Mouse (Mus musculus) kidney, postnatal 10 days (tissue): Measurements from ENCODE around the gene Hacd2.
A peak's percentile ranks its signal among the peaks of the same experiment; 100 is the strongest.

ENCODE experiments used
- DNase-seq: peaks from one replicate; pipeline ENCODE4 v3.0.0; 2021; ENCODE audit warnings: mixed read lengths

The Hacd2 gene

DNA sequence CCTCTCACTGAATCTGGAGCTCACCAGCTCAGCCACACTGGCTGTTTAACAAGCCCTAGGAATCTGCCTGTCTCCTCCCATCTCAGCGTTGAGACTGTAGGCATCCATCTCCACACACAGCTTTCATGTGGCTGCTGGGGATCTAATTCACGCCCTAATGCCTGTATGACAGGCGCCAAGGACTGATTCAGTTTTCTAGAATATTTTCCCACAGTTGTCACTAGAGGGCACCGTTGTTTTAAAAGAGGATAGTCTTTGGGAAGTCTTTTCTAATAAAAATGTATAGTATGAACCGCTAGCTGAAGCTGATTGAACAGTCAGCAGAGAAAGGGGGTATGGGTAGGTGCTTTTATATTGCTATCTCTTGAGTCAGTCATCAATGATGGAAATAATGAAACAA lies 34.1 kb downstream of the Hacd2 start:
- DNase-seq, result no peak

GRCm38 (mm10) chr16:35056786-35057185 lies 34.6 kb downstream of the Hacd2 start:
- no peak for DNase-seq

GRCm38 (mm10) chr16:35061017-35061416 lies 38.8 kb downstream of the Hacd2 start:
- peak; percentile 51 for DNase-seq

GRCm38 (mm10) chr16:35065724-35066123 lies 43.5 kb downstream of the Hacd2 start:
- no peak for DNase-seq

DNA sequence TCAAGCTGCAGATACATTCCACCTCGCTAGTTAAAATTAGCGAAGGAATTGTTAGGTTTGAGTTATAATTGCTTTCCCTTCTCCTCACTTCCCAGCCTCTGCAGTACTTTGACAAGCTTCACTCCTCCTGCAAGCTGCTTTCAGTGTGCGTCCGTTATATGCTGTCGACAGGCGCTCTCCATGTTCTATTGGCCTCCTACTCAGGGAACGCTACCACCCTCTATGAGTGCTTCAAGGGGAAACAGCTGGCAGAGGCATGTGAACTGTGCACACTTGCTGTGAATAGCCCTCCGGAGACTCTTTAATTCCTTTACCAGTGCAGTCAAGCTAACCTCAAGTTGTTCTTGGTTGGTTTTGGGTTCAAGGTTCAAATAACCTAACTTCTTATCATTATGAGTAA lies 44.9 kb downstream of the Hacd2 start:
- DNase-seq, result no peak

GRCm38 (mm10) chr16:35067631-35068030 lies 45.4 kb downstream of the Hacd2 start:
- no peak for DNase-seq

DNA sequence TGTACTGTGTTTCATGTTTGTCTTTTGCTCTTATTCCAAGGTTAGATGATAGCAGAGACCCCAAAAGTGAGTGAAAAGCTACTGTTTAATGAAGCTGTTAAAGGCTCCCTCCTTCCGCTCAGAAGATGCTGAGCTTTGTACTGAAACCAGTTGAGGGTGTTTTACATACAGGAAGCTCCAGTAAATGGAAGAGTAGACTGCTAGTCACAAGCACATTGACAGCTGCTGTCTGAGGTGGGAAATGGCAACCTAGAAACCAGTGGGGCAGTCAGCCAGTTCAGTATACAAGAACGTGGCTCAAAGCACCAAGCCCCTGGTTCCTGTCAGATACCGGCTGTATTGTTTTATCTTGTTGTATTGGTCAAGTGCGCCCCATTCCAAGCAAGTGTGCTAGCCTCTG lies 46.7 kb downstream of the Hacd2 start:
- no peak for DNase-seq

GRCm38 (mm10) chr16:35074436-35074835 lies 52.2 kb downstream of the Hacd2 start:
- no peak for DNase-seq

- no peak for DNase-seq
These were observed 53.4 kb downstream of the Hacd2 start for GRCm38 (mm10) chr16:35075643-35076042.

DNA sequence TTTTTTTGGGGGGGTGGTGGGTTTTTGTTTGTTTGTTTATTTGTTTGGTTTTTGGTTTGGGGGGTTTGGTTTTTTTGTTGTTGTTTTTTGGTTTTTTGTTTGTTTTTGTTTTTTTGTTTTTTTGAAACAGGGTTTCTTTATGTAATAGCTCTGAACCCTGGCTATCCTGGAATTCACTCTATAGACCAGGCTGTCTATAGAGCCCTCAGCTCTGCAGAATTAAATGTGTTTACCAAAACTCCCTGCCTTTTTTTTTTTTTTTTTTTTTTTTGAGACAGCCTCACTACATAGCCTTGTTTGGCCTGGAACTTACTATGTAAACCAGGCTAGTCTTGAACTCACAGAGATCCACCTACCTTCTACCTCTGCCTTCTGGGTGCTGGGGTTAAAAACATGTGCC lies 71.3 kb downstream of the Hacd2 start:
- no peak for DNase-seq

GRCm38 (mm10) chr16:35097870-35098530 lies 75.8 kb downstream of the Hacd2 start:
- DNase-seq, result no peak

GRCm38 (mm10) chr16:35101751-35102420 lies 79.7 kb downstream of the Hacd2 start:
- no peak for DNase-seq

DNA sequence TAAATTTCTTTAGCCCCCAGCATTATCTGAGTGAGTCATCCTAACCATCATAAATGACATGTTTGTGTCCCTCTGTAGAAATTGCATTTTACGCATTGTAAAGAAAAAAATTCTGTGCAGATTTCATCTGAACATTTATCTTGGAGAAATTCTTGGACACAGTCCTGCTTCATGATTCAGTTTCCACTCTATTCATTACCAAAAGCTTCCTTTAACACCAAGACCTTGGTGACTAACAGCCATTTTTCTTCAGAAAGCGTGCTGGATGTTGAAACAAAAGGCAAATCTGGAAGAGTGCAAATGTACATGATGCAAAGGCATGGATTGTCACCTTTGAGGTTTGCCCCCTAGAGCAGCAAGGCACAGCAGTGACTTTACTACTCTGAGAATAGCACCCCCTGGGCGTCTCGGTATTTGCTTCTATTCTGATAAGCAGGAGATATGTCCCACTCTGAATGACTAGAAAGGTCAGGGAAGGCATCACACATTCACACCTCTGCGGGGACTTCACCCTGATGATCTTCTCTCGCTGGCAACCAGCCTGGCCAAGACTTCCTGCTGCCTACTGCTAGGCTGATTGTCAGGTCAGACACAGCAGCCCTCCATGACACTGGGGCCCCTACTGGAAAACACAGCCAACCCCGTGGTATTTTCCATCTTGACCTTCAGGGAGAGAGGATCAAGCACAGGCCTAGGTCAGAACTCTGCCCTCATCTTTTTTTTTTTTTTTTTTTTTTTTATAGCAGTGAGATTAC lies 80.8 kb downstream of the Hacd2 start:
- DNase-seq, result no peak

DNA sequence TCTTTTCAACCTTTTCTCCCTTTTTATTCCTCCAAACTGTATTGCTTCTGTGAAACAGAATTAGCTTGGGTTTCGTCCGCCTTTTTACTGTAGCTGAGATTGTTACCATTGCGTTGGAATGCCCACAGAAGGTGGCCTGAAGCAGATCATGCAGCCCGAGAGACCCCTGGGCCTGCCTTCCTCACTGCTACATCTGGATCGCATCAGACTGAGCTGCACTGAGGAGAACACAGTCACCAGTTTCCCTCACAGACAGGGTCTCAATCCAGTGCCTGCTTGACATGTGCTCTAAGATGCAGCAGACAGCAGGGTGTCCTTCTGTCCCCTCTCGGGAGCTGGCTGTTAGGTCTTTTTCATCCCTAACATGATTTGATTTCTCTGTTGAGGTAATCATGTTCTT lies 85.8 kb downstream of the Hacd2 start:
- no peak for DNase-seq

GRCm38 (mm10) chr16:35109156-35109555 lies 86.9 kb downstream of the Hacd2 start:
- DNase-seq, result peak; percentile 60

DNA sequence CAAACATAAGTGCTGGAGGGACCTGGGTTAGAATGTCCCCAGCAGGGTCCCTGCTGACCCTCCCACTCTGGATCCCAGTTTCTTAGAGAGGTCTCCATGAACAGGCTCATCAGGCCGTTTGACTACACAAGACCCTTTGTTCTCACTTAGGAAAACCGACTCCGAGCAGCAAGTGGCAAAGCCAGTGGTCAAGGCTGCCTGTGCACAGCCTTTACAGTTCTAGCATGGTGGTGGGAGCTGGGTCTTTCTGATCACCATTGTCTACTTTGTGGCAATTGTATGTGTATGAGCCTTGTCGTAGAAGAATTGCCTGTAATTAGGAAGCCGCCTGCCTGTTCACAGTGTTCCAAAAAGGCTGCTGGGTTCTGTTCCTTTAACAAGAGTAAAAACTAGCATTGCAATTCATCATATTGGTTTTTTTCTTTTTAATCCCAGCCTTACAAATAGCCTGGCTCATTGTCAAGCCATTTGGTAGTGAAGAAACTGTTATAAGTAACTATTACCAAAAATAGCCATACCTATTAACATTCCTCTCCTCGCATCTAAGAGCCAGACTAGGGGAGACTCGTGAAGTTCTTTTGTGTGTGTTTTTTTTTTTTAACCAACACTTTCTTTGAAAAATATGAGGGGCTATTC lies 87.5 kb downstream of the Hacd2 start:
- no peak for DNase-seq

- DNase-seq, result peak; percentile 92
These were observed 88.3 kb downstream of the Hacd2 start for GRCm38 (mm10) chr16:35110410-35111142.

DNA sequence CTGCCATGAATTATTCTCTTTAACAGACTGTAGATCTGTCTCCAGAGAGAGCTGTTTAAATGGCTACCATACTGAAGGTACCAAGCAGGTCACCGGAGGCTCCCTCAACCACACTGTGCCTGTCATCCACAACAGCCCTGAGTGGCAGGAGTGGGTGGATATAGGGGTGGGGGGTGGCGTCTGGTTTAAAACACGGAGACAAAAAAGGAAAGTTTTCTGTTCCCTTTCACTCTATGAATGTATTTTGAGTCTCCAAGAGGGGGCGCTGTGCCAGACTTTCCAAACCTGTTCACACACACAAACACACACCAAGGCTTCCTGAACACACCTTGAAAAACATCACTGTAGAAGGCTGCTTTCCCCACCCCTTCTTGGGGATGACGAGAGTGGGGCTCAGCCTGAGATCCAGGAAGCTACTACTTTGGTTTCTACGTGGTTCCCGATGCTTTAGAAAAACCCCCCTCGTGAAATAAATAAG lies 89.0 kb downstream of the Hacd2 start:
- DNase-seq, result peak; percentile 29

- no peak for DNase-seq
These were observed 91.3 kb downstream of the Hacd2 start for GRCm38 (mm10) chr16:35113496-35113895.

GRCm38 (mm10) chr16:35116328-35116956 lies 94.2 kb downstream of the Hacd2 start:
- DNase-seq, result no peak

DNA sequence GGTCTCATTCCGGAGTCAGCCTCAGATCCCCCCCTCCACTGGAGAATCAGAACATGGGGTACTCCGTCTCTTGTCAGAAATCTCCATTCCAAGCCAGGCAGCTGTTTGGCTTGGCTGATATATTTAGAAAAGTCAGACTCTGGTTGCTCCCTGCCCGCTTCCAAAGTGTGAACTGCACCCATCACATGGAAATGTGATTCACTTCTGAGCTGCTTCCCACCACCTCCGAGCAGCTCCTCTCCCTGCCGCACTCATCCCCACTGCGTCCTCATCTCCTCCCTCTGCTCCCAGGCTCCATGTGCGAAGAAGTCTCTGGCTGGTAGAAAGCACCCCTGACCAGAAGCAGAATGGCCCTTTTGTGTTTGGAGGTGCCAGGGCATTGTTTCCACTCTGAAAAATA lies 95.2 kb downstream of the Hacd2 start:
- no peak for DNase-seq

GRCm38 (mm10) chr16:35120603-35121002 lies 98.4 kb downstream of the Hacd2 start:
- DNase-seq, result no peak
